Mouse (Mus musculus) CH12.LX (cell line): Measurements from ENCODE around the gene Tns3.

Experiments
- BHLHE40 ChIP-seq: IDR thresholded peaks from 2 replicates; pipeline ENCODE4 v1.6.1; 2011; ENCODE audit warnings: mild to moderate bottlenecking, low read depth, low read length, improper control_type of control experiment
- CTCF ChIP-seq, 2 experiments: IDR thresholded peaks in 1 of 2; conservative IDR thresholded peaks in 1 of 2; 2 replicates each; pipeline ENCODE4 v1.5.1; 2011 to 2012; ENCODE audit warnings: low read depth in 2 of 2, low read length in 2 of 2, improper control_type of control experiment in 1 of 2, inconsistent platforms in 1 of 2, mild to moderate bottlenecking in 1 of 2, moderate library complexity in 1 of 2
- EP300 ChIP-seq: IDR thresholded peaks from 2 replicates; pipeline ENCODE4 v1.6.1; 2011; ENCODE audit warnings: low read length, improper control_type of control experiment
- ZKSCAN1 ChIP-seq: IDR thresholded peaks from 2 replicates; pipeline ENCODE4 v1.6.1; 2012; ENCODE audit warnings: low read depth, inconsistent platforms, low read length, improper control_type of control experiment, borderline replicate concordance

DNA sequence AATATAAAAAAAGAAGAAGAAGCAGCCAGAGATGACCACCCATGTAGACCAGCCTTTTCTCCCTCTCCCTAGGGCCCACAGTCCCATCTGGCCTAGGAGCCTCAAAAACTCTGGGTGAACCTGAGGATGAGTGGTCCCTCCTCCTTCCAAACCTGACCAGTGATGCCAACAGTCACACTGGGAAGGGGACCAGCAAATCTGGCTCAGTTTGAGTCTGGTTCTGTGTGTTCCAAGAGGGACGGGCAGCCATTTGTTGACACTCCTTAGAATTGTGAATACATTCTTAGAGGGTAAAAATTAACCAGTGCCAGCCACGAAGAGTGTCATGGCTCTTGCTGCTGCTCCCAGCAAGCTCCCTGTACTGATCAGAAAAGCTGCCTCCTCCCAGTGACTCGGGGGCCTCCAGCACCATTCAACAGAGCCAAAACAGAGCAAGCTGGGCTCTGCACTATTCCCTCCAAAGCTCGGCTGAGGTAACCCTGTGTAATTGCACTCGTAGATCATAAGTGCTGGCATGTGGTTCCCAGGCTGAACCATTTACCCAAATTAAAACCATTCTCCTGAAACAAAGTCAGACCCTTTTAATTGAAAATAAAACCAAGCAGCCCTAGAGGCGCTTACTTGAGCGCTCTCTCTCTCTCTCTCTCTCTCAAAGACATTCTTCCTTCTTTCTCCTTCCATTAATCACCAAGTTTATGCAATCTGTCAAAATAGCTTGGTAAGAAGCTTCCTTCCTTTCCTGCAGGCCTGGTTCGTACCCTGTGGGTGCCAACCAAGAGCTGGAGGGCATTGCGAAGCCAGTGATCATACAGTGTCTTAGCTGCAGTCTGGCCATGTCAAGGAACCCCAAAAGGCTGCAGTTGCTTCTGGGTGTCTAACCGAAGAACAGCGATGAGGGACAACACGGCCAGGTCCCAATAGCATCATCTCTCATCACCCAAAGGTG is 7.6 kb downstream of the Tns3 start:
- no peak for TF ChIP-seq EP300
- no peak for TF ChIP-seq CTCF (conservative IDR thresholded peaks at IDR 0.05 in 1 of 2, IDR thresholded peaks at IDR 0.05 in 1 of 2; ENCODE audit: low read depth in 2 of 2, low read length in 2 of 2)
- TF ChIP-seq BHLHE40: no peak
- no peak for TF ChIP-seq ZKSCAN1
